Mouse (Mus musculus) thymus, postnatal 10 days (tissue): ENCODE results near the gene Mlh1.

ENCODE experiments used
- DNase-seq, 2 experiments: peaks; one replicate each; pipeline ENCODE4 v3.0.0; 2021; ENCODE audit warnings: low spot score in 2 of 2

The Mlh1 gene

GRCm38 (mm10) chr9:111285676-111286075 is 14.1 kb upstream of the Mlh1 start:
- no peak for DNase-seq

GRCm38 (mm10) chr9:111285061-111285460 is 13.5 kb upstream of the Mlh1 start:
- no peak for DNase-seq

GRCm38 (mm10) chr9:111275156-111275555 is 3.6 kb upstream of the Mlh1 start:
- DNase-seq = peak; percentile 8 to 23

GRCm38 (mm10) chr9:111273958-111274357 is 2.4 kb upstream of the Mlh1 start:
- DNase-seq = no peak

GRCm38 (mm10) chr9:111272996-111273785 is 1.6 kb upstream of the Mlh1 start:
- peak; percentile 12 to 31 for DNase-seq

- no peak for DNase-seq
Observed at GRCm38 (mm10) chr9:111272356-111272755, 765 bp upstream of the Mlh1 start.

GRCm38 (mm10) chr9:111271056-111271433 is 546 bp downstream of the Mlh1 start:
- no peak for DNase-seq

- DNase-seq = no peak
Observed at GRCm38 (mm10) chr9:111270606-111271005, 985 bp downstream of the Mlh1 start.

- no peak for DNase-seq
Observed at GRCm38 (mm10) chr9:111267998-111268397, 3.6 kb downstream of the Mlh1 start.

- no peak for DNase-seq
Observed at GRCm38 (mm10) chr9:111261356-111261755, 10.2 kb downstream of the Mlh1 start.

GRCm38 (mm10) chr9:111260360-111260985 is 11.1 kb downstream of the Mlh1 start:
- no peak for DNase-seq

- DNase-seq = no peak
Observed at GRCm38 (mm10) chr9:111252161-111252869, 19.3 kb downstream of the Mlh1 start.

GRCm38 (mm10) chr9:111247682-111248246 is 23.8 kb downstream of the Mlh1 start:
- DNase-seq = peak in 1 of 2 experiments; percentile 39

GRCm38 (mm10) chr9:111245546-111245945 is 26.0 kb downstream of the Mlh1 start:
- DNase-seq = no peak

GRCm38 (mm10) chr9:111243384-111243783 is 28.2 kb downstream of the Mlh1 start:
- no peak for DNase-seq

GRCm38 (mm10) chr9:111239821-111240220 is 31.8 kb downstream of the Mlh1 start:
- DNase-seq = no peak

- no peak for DNase-seq
Observed at GRCm38 (mm10) chr9:111237726-111238125, 33.9 kb downstream of the Mlh1 start.

GRCm38 (mm10) chr9:111234701-111235100 is 36.9 kb downstream of the Mlh1 start:
- no peak for DNase-seq

- no peak for DNase-seq
Observed at GRCm38 (mm10) chr9:111228446-111228845, 43.1 kb downstream of the Mlh1 start.

- DNase-seq = no peak
Observed at GRCm38 (mm10) chr9:111223406-111223805, 48.2 kb downstream of the Mlh1 start.

GRCm38 (mm10) chr9:111221580-111221979 is 50.0 kb downstream of the Mlh1 start:
- no peak for DNase-seq

GRCm38 (mm10) chr9:111220551-111221080 is 51.0 kb downstream of the Mlh1 start:
- no peak for DNase-seq
